Mouse (Mus musculus) spleen, postnatal 14 days (tissue): Measurements from ENCODE around the gene Hcn1.
"Not testable (repeated sequence)": the region's sequence is repeated elsewhere in the genome, so short reads cannot be mapped to it uniquely, and the experiment has no call there.

ENCODE experiments used
- DNase-seq, 2 experiments: peaks; one replicate each; pipeline ENCODE4 v3.0.0; 2021 to 2022; ENCODE audit warnings: low spot score in 2 of 2

Hcn1 gene

DNA sequence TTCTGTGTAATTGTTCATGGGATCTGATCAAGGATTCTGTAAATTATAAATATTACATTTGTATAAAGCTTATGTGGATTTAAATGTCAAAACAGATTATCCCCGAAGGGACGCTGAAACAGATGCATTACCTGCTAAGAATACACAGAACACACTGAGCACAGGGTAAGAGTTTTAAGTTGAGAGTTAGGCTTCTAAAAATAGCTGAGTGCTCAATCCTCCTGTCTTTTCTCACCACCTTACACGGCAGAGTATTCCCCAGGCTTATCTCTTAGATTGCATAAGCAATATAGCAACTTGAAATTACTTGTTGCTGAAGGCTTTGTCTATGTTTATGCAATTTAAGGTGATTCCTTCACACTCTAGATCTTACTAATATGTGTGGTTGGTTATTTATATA lies 256.3 kb downstream of the Hcn1 start:
- DNase-seq: no peak

- DNase-seq: no peak
Observed at GRCm38 (mm10) chr13:117877787-117878186, 275.7 kb downstream of the Hcn1 start.

DNA sequence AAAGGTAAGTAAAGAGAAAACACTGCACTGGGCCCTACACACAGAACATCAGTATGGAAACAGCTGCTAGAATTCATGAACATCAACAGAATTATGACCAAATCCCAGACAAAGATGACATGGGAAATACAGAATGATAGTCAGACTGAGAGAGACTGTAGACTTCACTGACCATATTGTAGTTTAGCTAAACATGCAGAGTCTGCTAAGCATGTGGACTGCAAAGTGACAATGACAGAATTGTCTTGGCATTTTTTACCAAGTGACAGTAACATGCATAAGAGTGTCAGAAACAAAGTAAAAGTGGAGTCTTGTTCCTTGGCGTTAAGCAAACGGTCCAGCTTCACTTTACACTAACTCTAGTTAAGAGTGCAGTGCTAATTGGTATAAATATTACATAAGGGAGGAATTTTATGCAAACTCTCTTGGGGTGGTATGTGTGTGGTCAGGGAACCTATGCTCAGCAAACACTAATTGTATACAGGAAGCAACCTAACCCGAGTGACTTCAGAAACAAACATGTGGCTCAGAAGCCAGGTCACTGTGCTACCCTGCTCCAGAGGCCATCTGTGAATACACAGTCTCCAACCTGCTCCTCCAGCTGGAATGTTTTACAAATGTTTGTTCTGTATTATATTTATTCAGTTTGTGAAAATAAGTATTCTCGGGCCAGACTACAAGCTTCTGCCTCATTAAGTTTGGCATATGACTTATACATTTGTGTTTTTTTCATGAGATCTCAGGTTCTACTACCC lies 278.5 kb downstream of the Hcn1 start:
- no peak for DNase-seq

DNA sequence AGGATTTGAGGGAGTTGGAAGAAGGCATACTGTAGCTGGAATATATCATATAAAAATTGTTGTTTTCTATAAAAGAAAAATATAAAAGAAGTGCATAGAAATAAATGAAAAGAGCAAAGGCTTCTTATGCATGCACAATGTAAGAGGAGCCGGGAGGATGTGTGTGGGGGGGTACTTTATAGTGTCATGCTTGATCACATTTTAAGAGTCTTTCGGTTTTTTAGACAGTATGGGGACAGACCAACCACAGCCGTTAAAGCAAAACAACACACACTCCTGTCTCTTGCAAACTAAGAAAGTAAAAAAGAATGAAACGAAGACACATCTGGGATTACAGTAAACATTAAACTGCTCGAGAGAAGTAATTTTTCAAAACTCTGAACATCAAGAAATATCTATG lies 290.0 kb downstream of the Hcn1 start:
- DNase-seq: no peak

- DNase-seq: no peak
Observed at GRCm38 (mm10) chr13:117898052-117898451, 295.9 kb downstream of the Hcn1 start.

- DNase-seq: no peak
Observed at GRCm38 (mm10) chr13:117907801-117908200, 305.7 kb downstream of the Hcn1 start.

DNA sequence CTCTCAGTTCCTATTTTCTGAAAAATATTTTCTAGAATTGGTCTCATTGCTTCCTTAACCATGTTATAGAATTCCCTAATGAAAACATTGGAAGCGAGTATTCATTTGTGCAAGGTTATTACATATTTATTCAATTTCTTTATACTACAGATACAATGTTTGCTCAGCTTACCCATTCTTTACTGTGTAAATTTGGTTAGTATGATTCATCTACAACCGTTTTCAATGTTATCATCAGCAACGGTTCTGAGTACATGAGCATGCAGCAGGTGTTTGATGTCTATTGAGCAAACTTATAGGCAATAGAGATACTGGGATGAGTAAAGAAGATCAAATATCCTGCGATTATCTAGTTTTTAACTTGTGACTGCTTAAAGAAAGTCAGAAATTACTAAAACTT lies 327.6 kb downstream of the Hcn1 start:
- DNase-seq: no peak

DNA sequence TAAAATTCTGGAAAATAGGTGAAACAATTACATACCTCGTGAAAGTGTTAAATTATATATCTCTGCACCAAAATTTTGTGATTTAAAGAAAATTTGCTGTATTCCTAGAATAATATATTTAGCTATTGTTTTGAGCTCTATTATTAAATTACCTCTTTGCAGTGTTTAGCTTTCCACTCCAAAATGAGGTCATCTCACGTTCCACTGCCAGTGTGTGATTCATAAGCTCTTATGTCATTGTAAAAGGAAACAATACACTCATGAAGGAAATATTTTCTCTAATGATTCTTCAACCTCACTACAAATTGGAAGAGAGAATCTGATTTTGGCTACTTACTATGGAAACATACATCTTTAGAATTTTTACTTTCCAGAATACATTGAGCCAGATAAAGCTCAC lies 329.6 kb downstream of the Hcn1 start:
- no peak for DNase-seq

- no peak for DNase-seq
Observed at GRCm38 (mm10) chr13:117938761-117939160, 336.6 kb downstream of the Hcn1 start.

DNA sequence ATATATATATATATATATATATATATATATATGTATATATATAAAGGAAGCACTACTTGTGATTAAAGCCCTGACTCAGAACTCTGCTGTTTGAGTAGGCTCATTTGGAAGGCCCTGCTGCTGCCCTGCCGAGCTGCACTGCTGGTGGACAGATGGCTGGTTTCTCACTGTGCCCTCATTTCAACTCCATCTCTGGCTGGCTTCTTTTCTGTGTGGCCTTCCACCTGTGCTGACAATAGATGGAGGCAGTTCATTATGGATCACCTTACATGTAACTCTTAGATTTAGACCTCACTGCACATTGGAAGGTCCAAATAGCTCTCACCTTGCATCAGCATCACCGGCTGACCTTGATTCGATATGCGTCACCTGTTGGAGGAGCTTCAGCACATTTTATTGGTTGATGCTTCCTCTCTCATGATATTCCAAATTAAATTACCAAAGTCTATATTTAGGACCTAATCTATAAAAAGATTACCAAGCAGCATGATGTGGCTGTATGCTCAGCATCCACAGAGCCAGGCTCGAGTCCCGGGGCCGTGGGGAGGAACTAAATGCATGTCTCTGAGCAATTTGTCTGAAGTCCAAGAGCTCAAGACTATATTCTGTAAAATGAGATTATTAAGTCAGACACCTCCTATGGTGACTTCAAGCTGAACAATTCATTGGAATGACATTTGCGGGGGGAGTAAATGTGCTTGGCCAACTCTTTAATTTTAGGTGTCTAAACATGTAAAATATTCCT lies 338.6 kb downstream of the Hcn1 start:
- no peak for DNase-seq

DNA sequence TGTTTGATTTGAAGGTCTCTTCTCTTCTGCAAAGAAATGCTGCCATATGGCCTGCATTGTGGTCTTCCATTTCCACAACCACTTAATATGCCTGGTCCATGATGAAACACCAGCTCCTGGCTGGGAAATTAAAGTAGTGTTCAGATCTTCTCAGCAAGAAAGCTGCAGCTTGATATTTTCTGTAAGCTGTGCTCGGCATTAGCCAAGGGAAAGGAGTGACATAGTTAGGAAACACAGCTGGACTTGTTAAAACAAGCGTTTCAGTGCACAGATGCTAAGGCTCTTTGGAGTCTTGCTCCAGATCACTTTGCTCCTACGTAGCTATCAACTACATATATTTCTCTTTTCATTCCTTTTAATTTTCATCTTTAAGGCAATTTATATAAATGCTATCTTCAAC lies 344.7 kb downstream of the Hcn1 start:
- DNase-seq: no peak

DNA sequence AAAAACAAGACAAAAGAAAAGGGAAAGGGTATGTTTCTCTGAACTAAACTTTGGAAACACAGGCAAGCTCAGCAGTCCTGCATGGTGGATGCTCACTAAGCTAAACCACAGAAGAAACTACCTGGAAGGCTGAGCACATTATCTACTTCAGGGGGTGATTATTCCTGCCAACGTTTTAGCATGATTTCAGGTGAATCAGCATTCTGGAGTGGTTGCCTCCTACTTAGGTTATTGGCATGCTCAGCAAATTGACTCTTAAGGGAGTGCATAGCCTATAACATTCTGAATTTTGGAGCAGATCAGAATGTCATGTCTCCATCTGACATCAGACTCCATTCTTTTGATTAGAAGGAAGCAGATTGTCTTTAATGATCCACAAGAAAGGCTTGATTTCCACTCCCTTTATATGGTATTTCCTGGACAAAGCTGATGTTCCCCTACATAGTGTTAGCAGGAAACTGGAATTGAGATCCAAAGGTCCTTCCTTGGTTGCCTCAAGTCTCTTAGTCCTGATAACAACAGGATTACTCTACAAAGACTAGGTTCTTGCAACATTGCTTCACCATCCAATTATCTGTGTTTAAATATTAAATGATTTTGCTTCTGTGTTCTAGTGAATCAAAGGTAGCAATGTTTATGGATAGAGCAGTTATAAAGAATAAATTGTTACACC lies 345.7 kb downstream of the Hcn1 start:
- DNase-seq: no peak

GRCm38 (mm10) chr13:117958496-117959421 lies 356.6 kb downstream of the Hcn1 start:
- no peak for DNase-seq

DNA sequence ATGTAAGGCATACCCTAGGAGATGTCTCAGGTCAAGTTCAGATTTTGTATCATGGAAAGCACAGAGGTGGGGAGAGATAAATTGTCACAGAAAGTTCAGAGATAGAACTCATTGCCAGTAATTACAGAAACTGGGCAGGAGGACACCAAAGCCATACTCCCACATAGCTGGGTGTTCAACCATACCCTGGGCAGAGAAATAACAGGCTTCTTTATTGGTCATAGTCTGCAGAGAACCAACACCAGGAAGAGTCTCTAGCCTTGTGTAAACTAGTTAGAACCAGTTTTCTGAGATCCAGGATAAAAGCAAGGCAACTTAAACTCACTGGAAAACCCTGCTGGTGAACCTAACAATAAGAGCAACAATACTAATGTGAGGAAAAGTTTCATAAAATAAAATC lies 362.5 kb downstream of the Hcn1 start:
- no peak for DNase-seq

- no peak for DNase-seq
Observed at GRCm38 (mm10) chr13:117975382-117975781, 373.3 kb downstream of the Hcn1 start.

DNA sequence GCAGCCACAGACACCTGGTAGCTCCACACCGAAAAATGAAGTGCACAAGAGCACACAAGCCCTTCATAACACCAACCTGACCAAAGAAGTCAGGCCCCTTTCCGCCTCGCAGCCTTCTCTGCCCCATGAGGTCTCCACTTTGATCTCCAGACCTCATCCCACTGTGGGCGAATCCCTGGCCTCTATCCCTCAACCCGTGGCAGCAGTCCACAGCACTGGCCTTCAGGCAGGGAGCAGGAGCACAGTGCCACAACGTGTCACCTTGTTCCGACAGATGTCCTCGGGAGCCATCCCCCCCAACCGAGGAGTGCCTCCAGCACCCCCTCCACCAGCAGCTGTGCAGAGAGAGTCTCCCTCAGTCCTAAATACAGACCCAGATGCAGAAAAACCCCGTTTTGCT lies 373.7 kb downstream of the Hcn1 start:
- DNase-seq: no peak

DNA sequence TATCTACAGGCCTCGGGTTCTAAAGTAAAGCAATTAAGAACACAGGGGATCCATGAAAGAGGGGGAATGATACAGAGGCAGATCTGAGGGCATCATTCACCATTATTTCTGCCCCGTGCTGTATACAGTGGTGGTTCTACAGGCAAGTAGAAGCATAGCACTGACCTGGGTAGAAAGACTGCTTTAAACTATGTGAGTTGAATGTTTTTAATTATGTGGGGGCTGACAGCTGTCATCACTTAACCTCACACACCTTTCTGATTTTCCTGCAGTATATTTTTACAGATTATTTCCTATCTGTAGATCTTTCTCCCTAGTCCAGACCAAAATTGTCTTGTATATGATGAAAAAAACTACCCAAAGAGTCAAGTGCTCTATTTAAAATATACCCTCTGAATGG lies 382.2 kb downstream of the Hcn1 start:
- DNase-seq: no peak

GRCm38 (mm10) chr13:117999767-118000488 lies 397.8 kb downstream of the Hcn1 start:
- DNase-seq: no peak

- DNase-seq: no peak
Observed at GRCm38 (mm10) chr13:118000538-118000937, 398.4 kb downstream of the Hcn1 start.

- no peak for DNase-seq
Observed at GRCm38 (mm10) chr13:118021176-118021575, 419.1 kb downstream of the Hcn1 start.

GRCm38 (mm10) chr13:118022891-118023290 lies 420.8 kb downstream of the Hcn1 start:
- not testable (repeated sequence) for DNase-seq
